Mouse (Mus musculus) adrenal gland, adult (tissue): Measurements from ENCODE around the gene Pprc1.

ENCODE experiments used
- DNase-seq, 2 experiments: peaks; one replicate each; pipeline ENCODE4 v3.0.0; 2022 to 2023; ENCODE audit warnings: low spot score in 1 of 2; ENCODE audit not compliant: inconsistent age in 2 of 2

Pprc1 gene

DNA sequence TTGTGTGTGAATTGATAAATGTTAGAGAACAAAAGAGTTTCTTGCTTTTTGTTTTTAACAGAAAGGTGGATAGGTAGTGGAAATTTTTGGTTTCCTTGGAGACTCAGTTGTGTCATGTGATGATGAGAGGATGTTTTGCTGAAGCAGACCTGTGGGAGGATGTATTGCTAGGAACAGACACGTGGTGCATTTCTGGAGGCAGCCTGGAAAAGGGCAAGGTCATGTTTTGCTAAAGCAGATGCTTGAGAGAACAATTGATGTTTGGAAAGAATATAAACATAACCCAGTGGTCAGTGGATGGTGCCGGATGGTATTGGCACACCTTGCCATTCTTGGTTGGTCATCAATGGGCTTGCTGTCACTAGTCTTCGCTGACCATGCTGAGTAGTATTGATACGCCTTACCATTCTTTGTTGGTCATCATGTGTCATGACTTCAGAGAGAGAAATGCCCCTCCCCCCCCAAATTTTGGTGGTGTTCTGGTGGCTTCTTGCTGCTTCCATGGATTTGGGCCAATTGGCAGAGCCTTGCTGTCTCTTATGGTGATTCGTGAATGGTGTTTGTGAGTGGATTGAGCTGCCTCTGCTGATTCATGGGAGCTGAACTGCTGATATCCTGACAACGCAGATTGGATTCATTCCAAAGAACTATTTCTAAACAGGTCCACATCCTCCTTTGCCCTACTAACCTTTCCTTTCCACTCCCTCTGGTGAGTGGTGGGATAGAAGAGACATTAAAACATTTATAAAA is 58.9 kb downstream of the Pprc1 start:
- DNase-seq, result peak; percentile 26 to 63

DNA sequence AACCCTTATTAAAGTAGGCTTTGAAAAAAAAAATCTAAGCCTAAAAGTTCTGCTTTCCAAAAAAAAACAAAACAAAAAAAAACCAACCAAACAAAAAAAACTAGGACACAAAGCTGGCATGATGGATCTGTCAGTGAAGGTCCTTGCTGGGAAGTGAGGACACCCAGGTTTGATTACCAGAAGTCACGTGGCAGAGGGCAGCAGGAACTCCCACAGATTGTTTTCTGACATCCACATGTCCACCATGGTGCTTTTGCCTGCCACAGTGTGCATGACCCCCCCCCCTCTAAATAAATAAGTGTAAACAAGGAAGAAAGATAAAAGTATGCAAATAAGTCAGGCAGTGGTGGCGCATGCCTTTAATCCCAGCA is 59.5 kb downstream of the Pprc1 start:
- peak in 1 of 2 experiments; percentile 27 for DNase-seq

DNA sequence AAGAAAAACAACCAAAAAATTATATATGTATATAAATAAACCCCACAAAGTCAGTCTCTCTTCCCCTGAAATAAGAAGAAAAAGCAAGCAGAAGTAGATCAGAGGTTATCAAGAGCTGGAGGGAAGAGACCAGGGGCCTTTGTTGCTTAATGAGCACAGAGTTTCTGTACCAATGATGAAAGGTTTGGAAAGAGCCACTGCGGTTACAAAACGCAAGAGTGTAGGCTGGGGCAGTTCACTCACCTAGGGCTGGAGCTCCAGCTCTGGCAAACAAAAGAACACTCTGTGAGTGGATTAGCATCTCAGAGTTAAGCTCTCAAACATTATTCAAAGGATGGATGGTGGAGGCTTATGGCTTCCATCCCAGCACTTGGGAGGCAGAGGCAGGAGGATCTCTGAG is 65.5 kb downstream of the Pprc1 start:
- no peak for DNase-seq

DNA sequence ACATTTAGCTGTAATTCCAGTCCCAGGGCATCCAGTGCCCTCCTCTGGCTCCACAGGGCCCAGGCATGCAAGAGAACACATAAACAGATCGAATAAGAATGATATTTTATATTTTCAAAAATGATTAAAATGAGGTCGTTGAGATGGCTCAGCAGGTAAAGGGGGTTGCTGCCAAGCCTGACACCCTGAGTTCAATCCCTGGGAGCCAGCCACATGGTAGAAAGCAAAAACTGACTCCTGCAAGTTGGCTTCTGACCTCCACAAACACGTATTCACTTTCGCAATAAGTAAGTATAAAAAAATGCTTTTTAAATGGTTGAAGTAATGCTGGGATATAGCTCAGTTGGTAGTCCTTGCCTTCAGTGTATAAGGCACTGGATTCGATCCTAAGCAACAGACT is 66.1 kb downstream of the Pprc1 start:
- no peak for DNase-seq

DNA sequence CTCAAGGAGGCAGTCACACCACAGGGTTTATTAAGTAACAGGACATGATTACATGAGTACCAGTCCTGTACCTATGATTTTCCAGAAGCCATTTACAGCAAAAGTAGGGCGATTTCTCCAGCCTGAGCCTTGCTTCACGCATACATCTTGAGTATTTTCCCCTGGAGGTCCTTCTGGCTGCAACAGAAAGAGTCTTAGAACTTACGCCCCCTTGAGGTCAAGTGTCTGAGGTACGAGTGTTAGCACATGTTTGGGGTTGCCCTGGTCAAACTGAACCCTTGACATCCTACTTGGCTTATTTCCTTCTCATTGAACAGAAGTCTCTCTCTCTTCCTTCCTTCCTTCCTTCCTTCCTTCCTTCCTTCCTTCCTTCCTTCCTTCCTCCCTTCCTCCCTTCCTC is 69.9 kb downstream of the Pprc1 start:
- no peak for DNase-seq

DNA sequence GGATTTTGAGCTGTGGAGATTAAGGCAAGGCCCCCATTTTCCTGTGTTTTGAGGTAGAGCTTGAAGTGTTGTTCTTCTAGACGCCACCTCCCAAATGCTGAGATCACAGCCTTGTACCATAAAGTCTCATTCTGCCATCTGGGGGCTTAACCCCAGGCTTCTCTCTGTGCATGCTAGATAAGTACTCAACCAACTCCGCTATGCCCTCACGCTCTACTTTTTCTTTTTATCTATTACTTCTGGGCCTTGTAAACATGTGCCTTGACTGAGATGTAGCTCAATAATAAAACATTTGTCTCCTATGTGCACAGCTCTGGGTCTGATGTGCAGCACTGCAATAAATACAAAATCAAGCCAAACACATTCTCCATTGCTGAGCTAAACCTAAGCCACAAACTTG is 74.8 kb downstream of the Pprc1 start:
- no peak for DNase-seq

DNA sequence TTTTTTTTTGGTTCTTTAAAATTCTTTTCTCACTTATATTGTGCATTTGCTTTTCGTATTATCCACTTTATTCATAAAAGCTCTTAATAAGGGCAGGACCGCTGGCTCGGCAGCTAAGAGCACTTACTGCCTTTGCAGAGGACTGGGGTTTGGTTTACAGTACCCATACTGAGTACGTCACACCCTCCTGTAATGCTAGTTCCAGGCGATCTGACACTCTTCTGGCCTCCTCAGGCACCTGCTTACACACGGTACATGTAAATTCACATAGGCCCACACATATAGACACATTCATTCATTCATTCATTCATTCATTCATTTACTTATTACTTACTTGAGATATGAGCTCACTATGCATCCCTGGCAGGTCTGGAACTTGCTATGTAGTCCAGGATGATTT is 76.2 kb downstream of the Pprc1 start:
- DNase-seq, result no peak
